Mouse (Mus musculus): ENCODE results near the gene Scarf1. TPM values are rescaled to one million over a fixed set of nuclear protein-coding genes. Genes with fewer than 3 reads are reported as not detected.

Gene Scarf1
- 5.8 and 7.5 TPM in 2 replicates for total RNA-seq (2014; rRNA removed)
- polyA plus RNA-seq (2012; rRNA removed) = 10.3 and 16.9 TPM in 2 replicates

GRCm38 (mm10) chr11:75513336-75513735 is at the start of gene Scarf1:
Scarf1 (plus strand) TSS chr11:75513540.
- WGBS = 81% methylated on average over 8 of the region's 8 CpGs
- peak within 1 kb of the TSS; percentile 46 for H3K9ac ChIP-seq (ENCODE audit: low read depth, low read length)
- H3K79me2 ChIP-seq (ENCODE audit: control insufficient read depth, insufficient read depth, low read length) = peaks cover 7% of the 10 kb centered on the region; the same call in 1 of the 2 replicates
- peaks cover 29% of the 10 kb centered on the region for H3K36me3 ChIP-seq (ENCODE audit: control insufficient read depth, insufficient read depth, low read length)
- peak within 1 kb of the TSS; percentile 27 for H3K27ac ChIP-seq (replicated peaks; ENCODE audit: insufficient read depth, low read depth, low read length)
- H3K4me3 ChIP-seq (ENCODE audit: insufficient read depth, low read depth, low read length) = peak within 1 kb of the TSS; percentile 50
- no peaks in the 10 kb centered on the region for H3K27me3 ChIP-seq (ENCODE audit: control insufficient read depth, insufficient read depth, low read length)
- TF ChIP-seq CTCF (IDR thresholded peaks at IDR 0.05; ENCODE audit: low read depth, low read length) = no peak
- TF ChIP-seq POLR2A (IDR thresholded peaks at IDR 0.05; ENCODE audit: extremely low read depth, insufficient read depth, low read length) = no peak
- H3K4me1 ChIP-seq (ENCODE audit: control insufficient read depth, insufficient read depth, low read length) = peaks cover 13% of the 10 kb centered on the region
- DNase-seq (ENCODE audit: extremely low read depth, low read depth, low spot score) = no peak

GRCm38 (mm10) chr11:75463624-75464023 is 49.7 kb upstream of the Scarf1 start:
- Histone ChIP-seq H3K4me3 (ENCODE audit: insufficient read depth, low read depth, low read length) (peak overlapping the region; percentile 91), H3K36me3 (ENCODE audit: control insufficient read depth, insufficient read depth, low read length) (peaks cover 25% of the 10 kb centered on the region), H3K27me3 (ENCODE audit: control insufficient read depth, insufficient read depth, low read length) (no peaks in the 10 kb centered on the region), H3K4me1 (ENCODE audit: control insufficient read depth, insufficient read depth, low read length) (peaks cover 34% of the 10 kb centered on the region), H3K79me2 (ENCODE audit: control insufficient read depth, insufficient read depth, low read length) (peaks cover 4% of the 10 kb centered on the region; the same call in 1 of the 2 replicates), H3K27ac (replicated peaks; ENCODE audit: insufficient read depth, low read depth, low read length) (peak overlapping the region; percentile 97), H3K9ac (ENCODE audit: low read depth, low read length) (peak overlapping the region; percentile 73)
- WGBS = 15% methylated on average over 4 of the region's 4 CpGs
- peak; percentile 37 for DNase-seq (ENCODE audit: extremely low read depth, low read depth, low spot score)
- TF ChIP-seq CTCF (IDR thresholded peaks at IDR 0.05; ENCODE audit: low read depth, low read length) (no peak), POLR2A (IDR thresholded peaks at IDR 0.05; ENCODE audit: extremely low read depth, insufficient read depth, low read length) (no peak)

GRCm38 (mm10) chr11:75464417-75464816 is 48.9 kb upstream of the Scarf1 start:
- Histone ChIP-seq H3K79me2 (ENCODE audit: control insufficient read depth, insufficient read depth, low read length) (peaks cover 4% of the 10 kb centered on the region; the same call in 1 of the 2 replicates), H3K27ac (replicated peaks; ENCODE audit: insufficient read depth, low read depth, low read length) (peak overlapping the region; percentile 29), H3K36me3 (ENCODE audit: control insufficient read depth, insufficient read depth, low read length) (peaks cover 25% of the 10 kb centered on the region), H3K4me1 (ENCODE audit: control insufficient read depth, insufficient read depth, low read length) (peaks cover 33% of the 10 kb centered on the region), H3K9ac (ENCODE audit: low read depth, low read length) (no peak overlapping the region), H3K27me3 (ENCODE audit: control insufficient read depth, insufficient read depth, low read length) (no peaks in the 10 kb centered on the region), H3K4me3 (ENCODE audit: insufficient read depth, low read depth, low read length) (no peak overlapping the region)
- TF ChIP-seq POLR2A (IDR thresholded peaks at IDR 0.05; ENCODE audit: extremely low read depth, insufficient read depth, low read length) = no peak
- TF ChIP-seq CTCF (IDR thresholded peaks at IDR 0.05; ENCODE audit: low read depth, low read length) = no peak
- 46% methylated on average over 6 of the region's 6 CpGs for WGBS
- DNase-seq (ENCODE audit: extremely low read depth, low read depth, low spot score) = no peak

GRCm38 (mm10) chr11:75465051-75465450 is 48.3 kb upstream of the Scarf1 start:
- no peak overlapping the region for H3K4me3 ChIP-seq (ENCODE audit: insufficient read depth, low read depth, low read length)
- no peaks in the 10 kb centered on the region for H3K27me3 ChIP-seq (ENCODE audit: control insufficient read depth, insufficient read depth, low read length)
- H3K79me2 ChIP-seq (ENCODE audit: control insufficient read depth, insufficient read depth, low read length) = peaks cover 4% of the 10 kb centered on the region; the same call in 1 of the 2 replicates
- H3K36me3 ChIP-seq (ENCODE audit: control insufficient read depth, insufficient read depth, low read length) = peaks cover 25% of the 10 kb centered on the region
- no peak for DNase-seq (ENCODE audit: extremely low read depth, low read depth, low spot score)
- peak overlapping the region; percentile 29 for H3K27ac ChIP-seq (replicated peaks; ENCODE audit: insufficient read depth, low read depth, low read length)
- H3K4me1 ChIP-seq (ENCODE audit: control insufficient read depth, insufficient read depth, low read length) = peaks cover 30% of the 10 kb centered on the region
- WGBS = 68% methylated on average over 6 of the region's 6 CpGs
- no peak for TF ChIP-seq CTCF (IDR thresholded peaks at IDR 0.05; ENCODE audit: low read depth, low read length)
- TF ChIP-seq POLR2A (IDR thresholded peaks at IDR 0.05; ENCODE audit: extremely low read depth, insufficient read depth, low read length) = no peak
- 0 out of 2 replicates have a peak overlapping the region, but pooled peaks have one; percentile 1 for H3K9ac ChIP-seq (ENCODE audit: low read depth, low read length)

DNA sequence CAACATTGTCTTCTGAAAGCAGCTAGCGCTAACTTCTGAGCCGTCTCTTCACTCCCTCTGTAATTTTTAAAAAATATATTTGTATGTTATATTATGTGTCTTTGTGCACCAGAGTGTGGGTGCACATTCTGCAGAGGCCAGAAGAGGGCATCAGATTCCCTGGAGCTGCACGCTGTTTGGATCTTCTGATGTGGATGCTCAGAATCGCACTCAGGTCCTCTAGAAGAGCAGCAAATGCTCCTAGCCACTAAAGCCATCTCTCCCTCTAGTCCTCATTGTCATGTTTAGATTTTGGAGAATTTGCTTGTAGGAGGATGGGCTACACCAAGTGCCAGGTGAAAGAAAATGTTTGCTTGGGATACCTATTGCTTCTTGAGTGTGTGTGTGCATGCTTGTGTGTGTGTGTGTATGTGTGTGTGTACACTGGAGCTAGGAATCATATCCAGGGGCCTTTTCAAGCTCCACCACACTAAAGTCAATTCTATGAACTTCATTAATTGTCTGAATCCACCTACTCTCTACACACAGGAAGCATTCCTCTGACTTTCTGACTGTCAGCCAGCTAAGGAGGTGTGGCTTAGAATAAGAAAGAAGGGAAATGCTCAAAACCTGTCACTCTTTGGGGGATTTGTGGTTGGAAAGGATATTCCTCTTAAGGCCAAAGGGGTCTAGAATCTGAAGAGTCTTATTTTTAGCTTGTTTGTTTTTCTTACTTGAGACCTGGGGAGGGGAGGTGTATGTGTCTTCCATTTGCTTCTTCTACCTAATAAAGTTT is 46.4 kb upstream of the Scarf1 start:
- peak; percentile 53 for DNase-seq (ENCODE audit: extremely low read depth, low read depth, low spot score)
- no peak overlapping the region for H3K9ac ChIP-seq (ENCODE audit: low read depth, low read length)
- TF ChIP-seq CTCF (IDR thresholded peaks at IDR 0.05; ENCODE audit: low read depth, low read length) (peak; percentile 47; the same call in 1 of the 2 replicates), POLR2A (IDR thresholded peaks at IDR 0.05; ENCODE audit: extremely low read depth, insufficient read depth, low read length) (no peak)
- peaks cover 4% of the 10 kb centered on the region; the same call in 1 of the 2 replicates for H3K79me2 ChIP-seq (ENCODE audit: control insufficient read depth, insufficient read depth, low read length)
- 92% methylated on average over 4 of the region's 4 CpGs for WGBS
- no peaks in the 10 kb centered on the region for H3K27me3 ChIP-seq (ENCODE audit: control insufficient read depth, insufficient read depth, low read length)
- peaks cover 25% of the 10 kb centered on the region for H3K36me3 ChIP-seq (ENCODE audit: control insufficient read depth, insufficient read depth, low read length)
- H3K4me3 ChIP-seq (ENCODE audit: insufficient read depth, low read depth, low read length) = no peak overlapping the region
- peaks cover 29% of the 10 kb centered on the region for H3K4me1 ChIP-seq (ENCODE audit: control insufficient read depth, insufficient read depth, low read length)
- no peak overlapping the region for H3K27ac ChIP-seq (replicated peaks; ENCODE audit: insufficient read depth, low read depth, low read length)
